Mouse (Mus musculus) heart, embryonic 16.5 days (tissue): ENCODE data around the gene Slc43a1. TPM values are rescaled to one million over a fixed set of nuclear protein-coding genes. Genes with fewer than 3 reads are reported as not detected.
A peak's percentile ranks its signal among the peaks of the same experiment; 100 is the strongest.

Experiments
- ATAC-seq: fragments of 200-750 bp; cut with Nextera tagmentation; replicated peaks from 2 replicates; pipeline ENCODE4 v1.8.0; 2017; ENCODE audit warnings: moderate number of reproducible peaks; ENCODE audit not compliant: insufficient read depth, low FRiP score; ENCODE audit errors: extremely low read depth
- H3K27ac ChIP-seq: fragments of 300-500 bp; sonication (generic); 2 replicates; pipeline ENCODE4 v1.5.1; 2014; ENCODE audit warnings: mild to moderate bottlenecking, low read length, control low read depth, moderate library complexity
- H3K27me3 ChIP-seq: fragments of 300-500 bp; sonication (generic); 2 replicates; pipeline ENCODE4 v1.6.1; 2014; ENCODE audit warnings: low read length, mixed read lengths; ENCODE audit not compliant: control insufficient read depth, insufficient read depth
- H3K36me3 ChIP-seq: fragments of 300-500 bp; sonication (generic); 2 replicates; pipeline ENCODE4 v1.6.1; 2014; ENCODE audit not compliant: control insufficient read depth, insufficient read depth
- H3K4me1 ChIP-seq: fragments of 300-500 bp; sonication (generic); 2 replicates; pipeline ENCODE4 v1.6.1; 2014; ENCODE audit warnings: low read length, mixed read lengths; ENCODE audit not compliant: control insufficient read depth, insufficient read depth
- H3K4me2 ChIP-seq: fragments of 300-500 bp; sonication (generic); 2 replicates; pipeline ENCODE4 v1.6.1; 2014; ENCODE audit warnings: low read depth, mild to moderate bottlenecking, control low read depth, low read length
- H3K4me3 ChIP-seq: fragments of 300-500 bp; sonication (generic); 2 replicates; pipeline ENCODE4 v1.5.1; 2014; ENCODE audit warnings: mild to moderate bottlenecking, control low read depth, low read length
- H3K9ac ChIP-seq: fragments of 300-500 bp; sonication (generic); 2 replicates; pipeline ENCODE4 v1.6.1; 2014; ENCODE audit warnings: low read length, control low read depth
- H3K9me3 ChIP-seq: fragments of 300-500 bp; sonication (generic); replicated peaks from 2 replicates; pipeline ENCODE4 v1.6.1; 2016; ENCODE audit warnings: low read length; ENCODE audit not compliant: control insufficient read depth
- WGBS: fragments of 180-500 bp; shearing (Covaris S2); extraction: QIAGEN DNeasy Blood & Tissue Kit; methylation state at CpG from one replicate; pipeline ENCODE4 v1.1.7; 2014; 5-methylcytosine and 5-hydroxymethylcytosine counted together
- polyA plus RNA-seq: library from polyadenylated mRNA; unstranded; fragments of >200 nt; fragmentation: Nextera tagmentation; extraction: Ambion mirVana; gene quantifications from 2 replicates; pipeline ENCODE4 v1.2.1, GENCODE M21; 2015

The Slc43a1 gene
- polyA plus RNA-seq, 1 experiment from 2014 or later, result 8.7 TPM

GRCm38 (mm10) chr2:84851130-84852040 lies 12.7 kb downstream of the Slc43a1 start:
- Histone ChIP-seq H3K4me2 (peak overlapping the region; percentile 55), H3K27ac (no peak overlapping the region), H3K4me3 (peak overlapping the region; percentile 23; the same call in 1 of the 2 replicates), H3K9ac (no peak overlapping the region), H3K36me3 (peaks cover 4% of the 10 kb centered on the region; the same call in 1 of the 2 replicates), H3K4me1 (peaks cover 8% of the 10 kb centered on the region), H3K27me3 (no peaks in the 10 kb centered on the region), H3K9me3 (no peaks in the 10 kb centered on the region)
- peak; percentile 67 for ATAC-seq
- WGBS, result 41% methylated on average over 23 of the region's 23 CpGs

- Histone ChIP-seq H3K36me3 (peaks cover 8% of the 10 kb centered on the region), H3K9me3 (no peaks in the 10 kb centered on the region), H3K4me3 (no peak overlapping the region), H3K27me3 (no peaks in the 10 kb centered on the region), H3K9ac (no peak overlapping the region), H3K27ac (no peak overlapping the region), H3K4me2 (no peak overlapping the region), H3K4me1 (peaks cover 3% of the 10 kb centered on the region)
- 47% methylated on average over 2 of the region's 2 CpGs for WGBS
- ATAC-seq, result 0 out of 2 replicates have a peak, but pooled peaks have one; percentile 38
Observed at GRCm38 (mm10) chr2:84855732-84856131, 17.1 kb downstream of the Slc43a1 start.

GRCm38 (mm10) chr2:84858551-84858950 lies 19.9 kb downstream of the Slc43a1 start:
- WGBS, result 93% methylated on average over 1 of the region's 1 CpGs
- Histone ChIP-seq H3K27me3 (no peaks in the 10 kb centered on the region), H3K4me3 (no peak overlapping the region), H3K27ac (no peak overlapping the region), H3K9ac (no peak overlapping the region), H3K4me1 (no peaks in the 10 kb centered on the region), H3K4me2 (no peak overlapping the region), H3K9me3 (no peaks in the 10 kb centered on the region), H3K36me3 (peaks cover 8% of the 10 kb centered on the region)
- ATAC-seq, result no peak

- Histone ChIP-seq H3K9me3 (no peaks in the 10 kb centered on the region), H3K27me3 (peaks cover 2% of the 10 kb centered on the region), H3K36me3 (peaks cover 8% of the 10 kb centered on the region), H3K4me1 (no peaks in the 10 kb centered on the region), H3K27ac (no peak overlapping the region), H3K9ac (no peak overlapping the region), H3K4me2 (no peak overlapping the region), H3K4me3 (no peak overlapping the region)
- no peak for ATAC-seq
- 78% methylated on average over 7 of the region's 7 CpGs for WGBS
Observed at GRCm38 (mm10) chr2:84859991-84860780, 21.5 kb downstream of the Slc43a1 start.

- Histone ChIP-seq H3K27me3 (peaks cover 15% of the 10 kb centered on the region), H3K9me3 (no peaks in the 10 kb centered on the region), H3K4me1 (peaks cover 7% of the 10 kb centered on the region), H3K36me3 (peaks cover 8% of the 10 kb centered on the region), H3K9ac (no peak overlapping the region), H3K4me3 (no peak overlapping the region), H3K27ac (no peak overlapping the region), H3K4me2 (no peak overlapping the region)
- ATAC-seq, result no peak
- 72% methylated on average over 3 of the region's 3 CpGs for WGBS
Observed at GRCm38 (mm10) chr2:84861430-84861829, 22.8 kb downstream of the Slc43a1 start.

- 71% methylated on average over 3 of the region's 3 CpGs for WGBS
- Histone ChIP-seq H3K9me3 (no peaks in the 10 kb centered on the region), H3K4me2 (no peak overlapping the region), H3K27ac (no peak overlapping the region), H3K36me3 (peaks cover 8% of the 10 kb centered on the region), H3K4me3 (no peak overlapping the region), H3K4me1 (peaks cover 7% of the 10 kb centered on the region), H3K9ac (no peak overlapping the region), H3K27me3 (peaks cover 23% of the 10 kb centered on the region)
- no peak for ATAC-seq
Observed at GRCm38 (mm10) chr2:84862231-84862630, 23.6 kb downstream of the Slc43a1 start.

GRCm38 (mm10) chr2:84865616-84866571 lies 27.2 kb downstream of the Slc43a1 start:
- Histone ChIP-seq H3K27me3 (peaks cover 46% of the 10 kb centered on the region), H3K36me3 (peaks cover 5% of the 10 kb centered on the region; the same call in 1 of the 2 replicates)
- WGBS, result 1% methylated on average over 47 of the region's 47 CpGs

GRCm38 (mm10) chr2:84868521-84868943 lies 29.9 kb downstream of the Slc43a1 start:
- no peak overlapping the region for H3K27ac ChIP-seq
- H3K9me3 ChIP-seq, result no peaks in the 10 kb centered on the region
- peaks cover 72% of the 10 kb centered on the region for H3K27me3 ChIP-seq
- H3K36me3 ChIP-seq, result no peaks in the 10 kb centered on the region
- H3K4me1 ChIP-seq, result peaks cover 15% of the 10 kb centered on the region
- no peak for ATAC-seq
- no peak overlapping the region for H3K9ac ChIP-seq
- no peak overlapping the region for H3K4me2 ChIP-seq
- H3K4me3 ChIP-seq, result no peak overlapping the region
- 8% methylated on average over 5 of the region's 5 CpGs for WGBS

More at GRCm38 (mm10) chr2:84865616-84866571, 27.2 kb downstream of the Slc43a1 start:
- Histone ChIP-seq H3K4me3 (peak overlapping the region; percentile 43), H3K4me2 (peak overlapping the region; percentile 69), H3K4me1 (peaks cover 7% of the 10 kb centered on the region), H3K9me3 (no peaks in the 10 kb centered on the region), H3K27ac (no peak overlapping the region), H3K9ac (peak overlapping the region; percentile 24)
- no peak for ATAC-seq
